Mouse (Mus musculus) stomach, postnatal 0 days (tissue): ENCODE measurements around the gene Pgm5.

Source experiments
- CTCF ChIP-seq: IDR thresholded peaks from 2 replicates; pipeline ENCODE4 v1.5.1; 2016; ENCODE audit warnings: antibody characterized with exemption, low read depth, mild to moderate bottlenecking, moderate library complexity
- EP300 ChIP-seq: optimal IDR thresholded peaks from 2 replicates; pipeline ENCODE3; 2016; ENCODE audit warnings: antibody characterized with exemption

DNA sequence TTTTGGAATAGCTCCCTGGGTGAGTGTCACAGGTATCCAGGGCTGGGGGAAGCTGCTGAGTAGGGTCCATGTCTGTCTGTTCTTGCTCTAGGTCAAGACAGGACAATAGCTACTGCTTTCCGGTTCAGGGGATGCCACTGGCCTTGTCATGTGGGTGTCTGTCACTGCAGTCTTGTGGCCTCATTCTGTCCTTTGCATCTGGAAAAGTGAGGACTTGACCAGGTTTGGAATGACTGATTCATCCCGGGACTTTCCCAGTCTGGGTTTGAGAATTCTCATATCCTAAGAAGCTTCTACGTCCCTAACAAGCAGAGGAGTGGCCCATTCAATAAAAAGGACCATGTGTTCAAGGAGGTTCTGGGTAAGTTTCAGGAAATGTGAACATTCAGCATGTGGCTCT is 122.9 kb downstream of the Pgm5 start:
- TF ChIP-seq CTCF (no peak), EP300 (no peak)
